Mouse (Mus musculus) hindbrain, embryonic 12.5 days (tissue): ENCODE results near the gene Atxn1. TPM values are rescaled to one million over a fixed set of nuclear protein-coding genes. Genes with fewer than 3 reads are reported as not detected.

Experiments
- ATAC-seq: fragments of 200-750 bp; cut with Nextera tagmentation; 2 replicates; pipeline ENCODE4 v1.8.0; 2017; ENCODE audit warnings: moderate TSS enrichment; ENCODE audit not compliant: low FRiP score
- H3K27ac ChIP-seq: fragments of 300-500 bp; sonication (generic); 2 replicates; pipeline ENCODE4 v1.5.1; 2016; ENCODE audit warnings: mild to moderate bottlenecking
- H3K27me3 ChIP-seq: fragments of 300-500 bp; sonication (generic); 2 replicates; pipeline ENCODE4 v1.6.1; 2016; ENCODE audit warnings: mild to moderate bottlenecking
- H3K36me3 ChIP-seq: fragments of 300-500 bp; sonication (generic); 2 replicates; pipeline ENCODE4 v1.6.1; 2016; ENCODE audit warnings: mild to moderate bottlenecking
- H3K4me1 ChIP-seq: fragments of 300-500 bp; sonication (generic); 2 replicates; pipeline ENCODE4 v1.6.1; 2016
- H3K4me2 ChIP-seq: fragments of 300-500 bp; sonication (generic); replicated peaks from 2 replicates; pipeline ENCODE4 v1.6.1; 2016; ENCODE audit warnings: mild to moderate bottlenecking
- H3K4me3 ChIP-seq: fragments of 300-500 bp; sonication (generic); 2 replicates; pipeline ENCODE4 v1.5.1; 2016; ENCODE audit warnings: mild to moderate bottlenecking
- H3K9ac ChIP-seq: fragments of 300-500 bp; sonication (generic); 2 replicates; pipeline ENCODE4 v1.6.1; 2016; ENCODE audit warnings: mild to moderate bottlenecking, moderate library complexity
- H3K9me3 ChIP-seq: fragments of 300-500 bp; sonication (generic); replicated peaks from 2 replicates; pipeline ENCODE4 v1.6.1; 2016; ENCODE audit warnings: mild to moderate bottlenecking
- WGBS: fragments of 180-500 bp; shearing (Covaris S2); methylation state at CpG from one replicate; pipeline ENCODE4 v1.1.7; 2016; 5-methylcytosine and 5-hydroxymethylcytosine counted together
- polyA plus RNA-seq: library from polyadenylated mRNA; unstranded; fragments of >200 nt; fragmentation: Nextera tagmentation; extraction: Ambion mirVana; gene quantifications from 2 replicates; pipeline ENCODE4 v1.2.1, GENCODE M21; 2016

The Atxn1 gene
- polyA plus RNA-seq, 1 experiment from 2014 or later, result 5.0 TPM

DNA sequence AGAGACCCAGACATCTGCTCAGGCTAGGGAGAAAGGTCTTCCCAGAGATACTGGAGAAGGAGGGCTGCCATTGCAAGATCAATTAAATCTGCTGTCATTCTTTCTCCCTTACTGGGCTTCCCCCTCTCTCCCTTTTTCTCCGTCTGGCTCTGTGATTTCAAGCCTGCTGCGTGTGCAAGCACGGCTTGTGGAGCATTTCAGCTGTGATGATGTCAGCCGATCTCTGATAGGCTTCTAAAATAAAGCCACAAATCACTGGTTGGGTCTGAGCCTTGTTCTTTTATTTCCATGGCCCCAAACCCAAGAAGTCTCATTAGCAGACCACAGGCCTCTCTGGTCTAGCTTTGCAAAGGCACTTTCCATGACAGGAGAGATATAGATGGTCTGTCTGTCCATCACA is 399.9 kb downstream of the Atxn1 start:
- H3K9me3 ChIP-seq, result no peaks in the 10 kb centered on the region
- no peak overlapping the region for H3K27ac ChIP-seq
- ATAC-seq, result no peak
- no peak overlapping the region for H3K9ac ChIP-seq
- H3K4me1 ChIP-seq, result no peaks in the 10 kb centered on the region
- H3K4me2 ChIP-seq, result no peak overlapping the region
- no peaks in the 10 kb centered on the region for H3K27me3 ChIP-seq
- no peak overlapping the region for H3K4me3 ChIP-seq
- H3K36me3 ChIP-seq, result peaks cover 4% of the 10 kb centered on the region; the same call in 1 of the 2 replicates
- 67% methylated on average over 4 of the region's 4 CpGs for WGBS

DNA sequence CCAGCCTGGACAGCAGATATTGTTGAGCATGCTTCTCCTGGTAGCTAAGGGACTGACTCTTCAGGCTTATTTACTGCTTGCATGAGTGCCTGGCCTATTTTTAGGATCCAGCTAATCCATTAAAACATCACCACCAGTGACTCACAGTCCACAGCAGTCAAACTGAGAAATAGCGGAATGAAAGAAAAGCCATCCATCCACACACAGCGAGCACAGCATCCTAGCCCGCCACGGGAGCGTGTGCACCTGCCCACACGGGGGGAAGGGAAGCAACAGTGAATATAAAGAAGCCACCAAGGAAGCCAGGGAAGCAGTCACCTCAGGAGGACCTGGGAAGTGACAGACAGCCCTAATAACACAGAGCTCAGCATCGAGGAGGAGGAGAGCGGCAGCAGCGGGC is 402.8 kb downstream of the Atxn1 start:
- 65% methylated on average over 9 of the region's 9 CpGs for WGBS
- Histone ChIP-seq H3K4me2 (no peak overlapping the region), H3K4me1 (0 out of 2 replicates have a peak, but pooled peaks cover 5% of the 10 kb centered on the region), H3K36me3 (0 out of 2 replicates have a peak, but pooled peaks cover 3% of the 10 kb centered on the region), H3K27me3 (no peaks in the 10 kb centered on the region), H3K9me3 (no peaks in the 10 kb centered on the region), H3K4me3 (no peak overlapping the region), H3K9ac (no peak overlapping the region), H3K27ac (no peak overlapping the region)
- ATAC-seq, result no peak

DNA sequence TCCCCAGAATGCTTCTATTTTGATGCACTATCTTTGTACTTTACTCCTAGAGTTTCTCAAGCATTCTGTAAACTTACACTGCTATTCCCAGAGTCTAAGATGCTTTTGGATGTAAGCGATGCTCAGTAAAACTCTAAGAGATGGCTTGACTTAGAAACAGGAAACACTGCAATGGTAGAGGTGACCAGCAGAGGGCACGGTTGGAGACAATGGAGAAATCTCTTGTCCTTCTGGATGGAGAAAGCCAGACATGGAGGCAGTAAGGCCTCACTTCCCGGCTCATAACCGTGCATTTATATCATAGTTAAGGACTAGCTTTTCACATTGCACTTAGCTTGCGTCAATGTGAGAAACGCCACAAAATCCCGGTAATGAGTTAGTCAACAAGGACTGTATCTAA is 404.3 kb downstream of the Atxn1 start:
- H3K36me3 ChIP-seq, result no peaks in the 10 kb centered on the region
- no peaks in the 10 kb centered on the region for H3K27me3 ChIP-seq
- H3K4me3 ChIP-seq, result no peak overlapping the region
- H3K4me1 ChIP-seq, result 0 out of 2 replicates have a peak, but pooled peaks cover 5% of the 10 kb centered on the region
- no peaks in the 10 kb centered on the region for H3K9me3 ChIP-seq
- no peak overlapping the region for H3K9ac ChIP-seq
- no peak overlapping the region for H3K27ac ChIP-seq
- no peak overlapping the region for H3K4me2 ChIP-seq
- 74% methylated on average over 7 of the region's 7 CpGs for WGBS
- ATAC-seq, result no peak

DNA sequence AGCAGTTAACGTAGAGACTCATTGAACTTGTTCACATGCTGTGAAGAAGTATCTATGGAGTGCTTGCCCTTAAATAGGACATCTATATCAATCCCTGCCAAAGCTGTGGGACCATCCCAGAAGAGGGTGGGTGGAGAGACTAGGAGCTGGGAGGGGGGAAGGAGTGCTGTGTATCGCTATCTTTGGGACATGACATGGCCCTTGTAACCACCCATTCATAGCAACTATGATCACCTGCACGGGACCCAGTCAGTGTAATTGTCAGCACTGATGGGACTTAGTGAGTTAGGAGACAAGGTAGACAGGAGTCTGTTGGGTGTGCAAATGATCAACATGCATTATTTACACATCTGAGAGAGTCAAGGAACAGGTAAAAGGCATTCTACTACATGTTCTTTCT is 405.6 kb downstream of the Atxn1 start:
- H3K9ac ChIP-seq, result no peak overlapping the region
- ATAC-seq, result no peak

DNA sequence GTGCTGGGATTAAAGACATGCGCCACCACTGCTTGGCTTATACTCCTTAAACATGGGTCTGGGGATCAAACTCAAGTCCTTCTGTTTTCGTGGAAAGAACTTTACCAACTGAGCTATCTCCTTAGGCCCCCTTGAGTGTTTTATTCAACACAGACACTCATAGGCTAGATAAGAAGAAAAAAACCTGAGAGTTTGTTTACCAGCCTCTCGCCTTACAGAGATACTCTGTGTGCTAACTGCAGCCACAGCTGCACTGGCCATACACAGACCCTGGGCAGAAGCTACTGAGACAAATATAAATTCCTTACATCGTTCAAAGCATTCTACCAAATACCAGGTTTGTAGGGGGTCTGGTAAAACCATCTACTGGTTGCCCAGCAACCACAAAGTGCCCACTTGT is 406.4 kb downstream of the Atxn1 start:
- H3K9me3 ChIP-seq, result no peaks in the 10 kb centered on the region
- no peak for ATAC-seq
- no peak overlapping the region for H3K27ac ChIP-seq
- H3K36me3 ChIP-seq, result no peaks in the 10 kb centered on the region
- no peaks in the 10 kb centered on the region for H3K27me3 ChIP-seq
- H3K9ac ChIP-seq, result no peak overlapping the region
- no peak overlapping the region for H3K4me3 ChIP-seq
- no peak overlapping the region for H3K4me2 ChIP-seq
- H3K4me1 ChIP-seq, result peaks cover 9% of the 10 kb centered on the region; the same call in 1 of the 2 replicates
- WGBS, result 68% methylated on average over 4 of the region's 4 CpGs

More for the DNA sequence above, 405.6 kb downstream of the Atxn1 start:
- H3K36me3 ChIP-seq, result no peaks in the 10 kb centered on the region
- no peak overlapping the region for H3K4me3 ChIP-seq
- no peaks in the 10 kb centered on the region for H3K9me3 ChIP-seq
- H3K4me1 ChIP-seq, result 0 out of 2 replicates have a peak, but pooled peaks cover 5% of the 10 kb centered on the region
- WGBS, result 81% methylated on average over 3 of the region's 3 CpGs
- no peaks in the 10 kb centered on the region for H3K27me3 ChIP-seq
- H3K4me2 ChIP-seq, result no peak overlapping the region
- no peak overlapping the region for H3K27ac ChIP-seq

DNA sequence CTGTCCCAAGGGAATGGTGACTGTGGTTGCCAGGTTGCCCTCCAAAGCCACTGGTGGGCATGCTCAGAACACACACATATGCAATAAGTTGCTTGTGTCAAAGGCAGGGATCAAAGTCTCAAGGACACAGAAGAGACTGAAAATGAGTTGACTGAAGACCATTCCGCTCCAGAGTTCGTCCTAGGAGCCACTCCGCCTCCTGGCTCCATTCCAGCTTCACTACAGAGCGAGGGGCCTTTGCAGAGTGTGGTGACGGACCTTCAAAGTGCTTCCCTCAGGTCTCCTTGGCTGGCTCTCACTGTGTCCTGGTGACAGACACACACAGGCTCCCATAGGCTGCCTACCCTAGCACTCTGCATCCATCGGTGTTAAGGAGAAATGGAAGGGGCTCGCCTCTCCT is 411.1 kb downstream of the Atxn1 start:
- H3K9me3 ChIP-seq, result no peaks in the 10 kb centered on the region
- no peak overlapping the region for H3K4me3 ChIP-seq
- H3K9ac ChIP-seq, result no peak overlapping the region
- H3K27ac ChIP-seq, result no peak overlapping the region
- no peak overlapping the region for H3K4me2 ChIP-seq
- H3K4me1 ChIP-seq, result peaks cover 10% of the 10 kb centered on the region
- WGBS, result 65% methylated on average over 7 of the region's 7 CpGs
- H3K36me3 ChIP-seq, result no peaks in the 10 kb centered on the region
- ATAC-seq, result no peak
- H3K27me3 ChIP-seq, result no peaks in the 10 kb centered on the region

DNA sequence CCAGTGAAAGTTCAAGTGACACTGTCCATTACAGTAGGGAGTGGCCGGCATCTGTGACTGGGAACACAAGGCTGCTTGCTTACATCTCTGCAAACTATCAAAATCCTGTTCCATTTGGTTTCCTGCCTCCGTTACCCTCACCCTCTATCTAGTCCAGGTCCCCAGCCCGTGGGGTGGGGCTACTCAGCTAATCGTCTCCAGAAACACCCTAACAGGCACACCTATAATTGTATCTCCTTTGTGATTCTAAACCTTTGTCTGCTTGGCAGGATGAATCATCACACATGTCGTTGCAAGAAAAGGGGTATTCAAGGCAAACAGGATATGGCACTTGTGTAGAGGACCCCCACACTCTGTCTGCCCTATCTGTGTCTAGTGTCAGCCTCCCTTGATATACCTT is 417.3 kb downstream of the Atxn1 start:
- H3K9ac ChIP-seq, result no peak overlapping the region
- 79% methylated on average over 5 of the region's 5 CpGs for WGBS
- H3K36me3 ChIP-seq, result no peaks in the 10 kb centered on the region
- peaks cover 2% of the 10 kb centered on the region; the same call in 1 of the 2 replicates for H3K4me1 ChIP-seq
- H3K4me2 ChIP-seq, result no peak overlapping the region
- no peak overlapping the region for H3K4me3 ChIP-seq
- H3K27me3 ChIP-seq, result no peaks in the 10 kb centered on the region
- no peaks in the 10 kb centered on the region for H3K9me3 ChIP-seq
- H3K27ac ChIP-seq, result no peak overlapping the region
- no peak for ATAC-seq

DNA sequence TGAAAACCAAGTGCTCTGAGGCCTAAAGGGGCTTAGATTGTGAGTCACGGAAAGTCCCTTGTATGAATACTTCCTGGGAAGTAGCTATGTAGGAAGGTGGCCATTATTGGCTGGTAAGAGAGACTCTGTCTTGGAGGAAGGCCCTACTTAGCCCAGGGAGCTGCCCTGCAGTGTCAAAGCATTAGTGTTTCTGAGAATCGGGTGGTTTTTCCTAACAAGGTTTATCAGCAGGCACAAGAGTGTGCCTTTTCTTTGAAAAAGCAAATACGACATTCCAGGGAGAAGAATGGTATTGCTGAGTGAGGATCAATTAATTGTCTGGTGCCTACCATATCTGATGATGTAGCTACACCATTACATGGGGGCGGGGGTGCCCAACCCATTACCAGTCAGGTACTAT is 417.9 kb downstream of the Atxn1 start:
- Histone ChIP-seq H3K4me3 (no peak overlapping the region), H3K36me3 (no peaks in the 10 kb centered on the region), H3K27ac (no peak overlapping the region), H3K4me1 (peaks cover 2% of the 10 kb centered on the region; the same call in 1 of the 2 replicates), H3K4me2 (no peak overlapping the region), H3K9me3 (no peaks in the 10 kb centered on the region), H3K9ac (no peak overlapping the region), H3K27me3 (no peaks in the 10 kb centered on the region)
- ATAC-seq, result no peak
- WGBS, result 81% methylated on average over 4 of the region's 4 CpGs

DNA sequence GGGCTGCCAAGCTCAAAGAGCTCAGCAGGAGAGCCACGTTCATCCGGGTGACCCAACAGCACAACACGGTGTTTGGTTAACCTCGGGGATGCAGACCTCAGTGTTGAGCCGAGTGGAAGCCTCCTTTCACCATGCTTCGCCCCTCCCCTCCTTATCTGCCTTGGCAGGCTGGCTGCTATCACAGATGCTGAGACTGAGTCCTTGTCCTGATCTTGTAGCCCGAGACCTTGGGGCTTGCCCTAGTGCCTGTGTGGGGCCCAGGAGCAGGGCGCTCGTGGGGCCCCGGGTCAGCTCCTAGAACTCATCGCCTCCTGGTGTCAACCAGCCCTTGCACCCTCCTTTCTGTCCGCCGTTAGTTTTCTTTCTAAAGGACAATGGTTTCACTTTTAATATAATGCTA is 418.8 kb downstream of the Atxn1 start:
- Histone ChIP-seq H3K9me3 (no peaks in the 10 kb centered on the region), H3K9ac (no peak overlapping the region), H3K27me3 (no peaks in the 10 kb centered on the region), H3K4me2 (no peak overlapping the region), H3K36me3 (no peaks in the 10 kb centered on the region), H3K4me1 (0 out of 2 replicates have a peak, but pooled peaks cover 2% of the 10 kb centered on the region), H3K4me3 (no peak overlapping the region), H3K27ac (no peak overlapping the region)
- no peak for ATAC-seq
- WGBS, result 83% methylated on average over 13 of the region's 13 CpGs

DNA sequence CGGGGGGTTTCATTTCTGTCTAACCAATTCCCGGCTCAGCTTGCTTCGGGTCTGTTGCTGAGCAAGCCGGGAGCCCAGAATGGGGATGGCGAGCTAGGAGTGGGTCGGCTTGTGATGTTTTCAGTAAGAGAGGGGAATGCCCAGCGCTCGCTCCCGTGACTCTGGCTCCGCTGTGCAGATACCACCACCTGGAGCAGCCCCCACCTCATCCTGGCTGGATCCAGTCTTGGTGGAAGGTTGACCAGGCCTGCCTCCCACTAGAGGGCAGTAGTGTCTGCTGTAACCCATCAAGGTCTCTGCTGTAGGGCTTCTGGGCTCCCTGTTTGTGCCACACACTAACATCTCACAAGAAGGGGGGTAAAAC is 425.6 kb downstream of the Atxn1 start:
- Histone ChIP-seq H3K9me3 (no peaks in the 10 kb centered on the region), H3K27ac (peak overlapping the region; percentile 78), H3K36me3 (no peaks in the 10 kb centered on the region), H3K27me3 (no peaks in the 10 kb centered on the region), H3K9ac (peak overlapping the region; percentile 67), H3K4me1 (peaks cover 6% of the 10 kb centered on the region), H3K4me2 (peak overlapping the region; percentile 60), H3K4me3 (peak overlapping the region; percentile 38)
- ATAC-seq, result peak; percentile 92
- WGBS, result 4% methylated on average over 7 of the region's 10 CpGs

DNA sequence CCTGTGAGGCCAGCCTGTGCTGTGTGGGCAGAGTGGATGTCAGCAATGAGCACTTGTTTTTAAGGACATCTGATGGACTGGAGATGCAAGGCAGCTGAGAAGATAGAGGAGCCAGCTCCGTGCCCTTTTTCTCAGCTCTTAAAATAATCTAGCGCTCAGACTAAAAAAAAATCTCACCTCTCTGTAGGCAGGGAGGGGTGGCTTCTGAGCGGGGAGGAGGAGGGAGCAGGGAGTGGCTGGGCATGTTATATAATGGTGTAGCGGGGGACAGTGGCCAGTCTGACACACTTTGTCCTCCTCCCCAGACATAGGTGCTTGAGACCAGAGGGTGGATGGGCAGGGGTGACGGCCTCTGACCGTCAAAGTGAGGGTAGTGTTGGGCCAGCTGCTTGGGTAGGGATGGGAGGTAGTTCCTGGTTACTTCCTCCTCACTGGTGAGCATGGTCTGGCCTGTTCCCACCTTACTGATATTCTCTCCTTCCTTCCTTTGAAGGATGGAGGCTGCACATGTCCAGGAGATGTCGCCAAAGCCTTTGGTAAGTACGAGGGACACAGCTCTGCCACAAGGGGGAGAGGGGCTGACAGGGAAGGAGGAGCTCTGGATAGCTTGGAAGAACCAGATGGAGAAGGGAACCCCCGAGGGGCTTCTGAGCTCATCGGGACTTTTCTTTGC is 426.1 kb downstream of the Atxn1 start:
- WGBS, result 28% methylated on average over 10 of the region's 10 CpGs
- peaks cover 6% of the 10 kb centered on the region for H3K4me1 ChIP-seq

DNA sequence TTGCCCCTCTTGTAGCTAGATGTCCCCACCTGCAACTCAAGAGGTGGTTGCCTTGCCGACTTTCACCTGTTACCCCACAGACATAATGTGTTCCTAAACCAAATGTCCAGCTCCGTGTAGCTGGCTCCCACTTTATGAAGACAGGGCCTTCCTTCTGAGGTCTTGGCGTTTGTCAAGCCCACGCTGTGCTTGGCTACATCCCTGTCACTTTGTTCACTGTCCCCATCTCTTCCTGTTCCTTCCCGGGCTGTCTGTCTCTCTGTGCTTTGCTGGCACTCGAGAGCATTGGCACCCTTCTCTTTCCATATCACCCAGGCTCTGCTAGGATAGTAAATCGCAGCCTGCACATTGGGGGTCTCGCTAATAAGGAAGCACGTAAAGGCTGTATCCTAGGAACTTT is 426.7 kb downstream of the Atxn1 start:
- Histone ChIP-seq H3K9ac (no peak overlapping the region), H3K36me3 (no peaks in the 10 kb centered on the region), H3K4me1 (peaks cover 6% of the 10 kb centered on the region), H3K9me3 (no peaks in the 10 kb centered on the region), H3K4me2 (no peak overlapping the region), H3K27me3 (no peaks in the 10 kb centered on the region), H3K4me3 (no peak overlapping the region), H3K27ac (no peak overlapping the region)
- WGBS, result 86% methylated on average over 9 of the region's 9 CpGs
- no peak for ATAC-seq

More for the DNA sequence above, 426.1 kb downstream of the Atxn1 start:
- Histone ChIP-seq H3K9me3 (no peaks in the 10 kb centered on the region), H3K27me3 (no peaks in the 10 kb centered on the region), H3K27ac (peak overlapping the region; percentile 78), H3K9ac (peak overlapping the region; percentile 67), H3K4me2 (peak overlapping the region; percentile 60), H3K36me3 (no peaks in the 10 kb centered on the region), H3K4me3 (peak overlapping the region; percentile 38)
- peak; percentile 94 for ATAC-seq

DNA sequence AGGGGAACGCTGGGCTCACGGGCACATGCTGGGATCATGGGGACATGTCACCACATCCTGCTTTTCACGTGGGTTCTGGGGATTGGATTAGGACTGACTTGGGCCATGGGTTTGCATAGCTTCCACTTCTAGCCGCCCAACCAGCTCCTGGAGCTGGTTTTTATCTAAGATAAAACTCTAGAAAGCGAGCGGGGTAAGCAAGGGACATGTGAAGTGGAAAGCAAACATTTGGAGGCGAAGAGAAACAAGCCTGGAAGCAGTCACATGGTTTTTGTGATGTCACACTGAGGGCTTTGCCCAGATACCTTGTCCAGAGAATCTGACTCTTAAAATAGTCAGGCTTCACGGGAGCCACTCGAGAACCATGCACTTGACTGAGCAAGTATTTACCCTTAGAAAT is 427.7 kb downstream of the Atxn1 start:
- H3K4me3 ChIP-seq, result no peak overlapping the region
- ATAC-seq, result no peak
- no peaks in the 10 kb centered on the region for H3K36me3 ChIP-seq
- H3K9me3 ChIP-seq, result no peaks in the 10 kb centered on the region
- 81% methylated on average over 9 of the region's 9 CpGs for WGBS
- H3K9ac ChIP-seq, result no peak overlapping the region
- no peak overlapping the region for H3K27ac ChIP-seq
- H3K4me1 ChIP-seq, result peaks cover 6% of the 10 kb centered on the region
- no peaks in the 10 kb centered on the region for H3K27me3 ChIP-seq
- H3K4me2 ChIP-seq, result no peak overlapping the region
